Comparison of ENCODE assay signal across 8 mouse cellular contexts in the genomic region with DNA sequence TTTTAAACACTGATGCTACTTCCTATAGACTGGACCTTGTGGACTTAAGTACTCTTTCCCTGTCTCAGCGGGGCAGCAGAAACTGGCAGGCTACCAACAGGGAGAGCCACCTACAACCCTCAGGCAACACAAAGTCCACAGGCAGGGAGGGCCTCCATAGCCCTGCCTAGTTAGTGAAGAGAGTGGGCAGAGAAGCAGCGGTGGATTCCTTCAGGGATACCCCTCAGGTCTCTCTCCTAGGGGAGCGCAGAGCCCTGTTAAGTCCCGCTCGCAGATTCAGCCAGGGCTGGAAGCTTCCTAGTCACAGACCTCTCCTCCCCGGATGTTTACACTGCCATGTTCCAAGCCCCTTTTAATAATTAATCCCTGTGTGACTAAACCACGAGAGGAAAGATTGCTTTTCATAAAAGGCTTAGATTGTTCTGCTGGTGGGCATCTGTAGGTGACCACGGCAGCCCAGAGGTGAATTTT.
A peak's percentile ranks its signal among the peaks of the same experiment; 100 is the strongest.
DNase-seq lines count a peak whose midpoint lies in the region; ATAC-seq and TF ChIP-seq lines count a peak whose summit lies in the region.

No protein-coding gene starts in this region.

- H3K27ac ChIP-seq in liver, adult 2 months (replicated peaks; ENCODE audit: insufficient read depth, low read depth, low read length) = peak overlapping the region; percentile 83
- peak overlapping the region; percentile 45; the same call in 1 of the 2 replicates for H3K27ac ChIP-seq in forebrain, postnatal 0 days (ENCODE audit: low read depth, low read length)
- peak overlapping the region; percentile 85 for H3K27ac ChIP-seq in kidney, adult 2 months (ENCODE audit: insufficient read depth, low read depth, low read length)

- H3K36me3 ChIP-seq in liver, adult 2 months (ENCODE audit: control insufficient read depth, insufficient read depth, low read length) = no peaks in the 10 kb centered on the region
- no peaks in the 10 kb centered on the region for H3K36me3 ChIP-seq in forebrain, postnatal 0 days (ENCODE audit: insufficient read depth)
- H3K36me3 ChIP-seq in kidney, adult 2 months (ENCODE audit: control insufficient read depth, insufficient read depth, low read length) = no peaks in the 10 kb centered on the region

- DNase-seq in liver, adult 2 months (ENCODE audit: extremely low read depth, low read depth, low spot score) = peak; percentile 88
- DNase-seq in liver = no peak
- no peak for DNase-seq in forebrain, postnatal 0 days
- peak; percentile 89 for DNase-seq in kidney, adult 2 months
- DNase-seq in lung, postnatal 10 days = peak; percentile 62
- no peak for DNase-seq in spleen, postnatal 14 days (ENCODE audit: low spot score in 2 of 2)
- no peak for DNase-seq in testis, postnatal 14 days (ENCODE audit: low spot score)

- 0 out of 2 replicates have a peak, but pooled peaks have one; percentile 21 for TF ChIP-seq POLR2A in liver, adult 2 months (IDR thresholded peaks at IDR 0.05; ENCODE audit: extremely low read depth, insufficient read depth, low read length)
- no peak for TF ChIP-seq POLR2A in kidney, adult 2 months (IDR thresholded peaks at IDR 0.05; ENCODE audit: low read depth, low read length)

- H3K4me3 ChIP-seq in liver, adult 2 months (ENCODE audit: insufficient read depth, low read depth, low read length) = peak overlapping the region; percentile 45
- no peak overlapping the region for H3K4me3 ChIP-seq in forebrain, postnatal 0 days (ENCODE audit: low read depth, low read length)
- H3K4me3 ChIP-seq in kidney, adult 2 months (ENCODE audit: insufficient read depth, low read depth, low read length) = no peak overlapping the region

- TF ChIP-seq CTCF in liver, adult 2 months (IDR thresholded peaks at IDR 0.05; ENCODE audit: low read depth, low read length) = no peak
- no peak for TF ChIP-seq CTCF in forebrain, postnatal 0 days (IDR thresholded peaks at IDR 0.05; ENCODE audit: low read depth)
- no peak for TF ChIP-seq CTCF in kidney, adult 2 months (conservative IDR thresholded peaks at IDR 0.05; ENCODE audit: insufficient read depth, insufficient read length, low read depth, low read length)

- 10% methylated on average over 8 of the region's 8 CpGs for WGBS in liver, adult 2 months
- 31% methylated on average over 8 of the region's 8 CpGs for WGBS in forebrain, postnatal 0 days
- 22% methylated on average over 8 of the region's 8 CpGs for WGBS in kidney, adult 2 months

- peak overlapping the region; percentile 17 for H3K4me2 ChIP-seq in forebrain, postnatal 0 days (ENCODE audit: low read depth)

- peaks cover 8% of the 10 kb centered on the region; the same call in 1 of the 2 replicates for H3K79me2 ChIP-seq in liver, adult 2 months (ENCODE audit: control insufficient read depth, insufficient read depth, low read length)

- no peaks in the 10 kb centered on the region for H3K9me3 ChIP-seq in forebrain, postnatal 0 days (ENCODE audit: low read length)

- H3K9ac ChIP-seq in liver, adult 2 months (ENCODE audit: low read depth, low read length) = peak overlapping the region; percentile 65
- H3K9ac ChIP-seq in forebrain, postnatal 0 days = 0 out of 2 replicates have a peak overlapping the region, but pooled peaks have one; percentile 10

- H3K4me1 ChIP-seq in liver, adult 2 months (ENCODE audit: control insufficient read depth, insufficient read depth, low read length) = peaks cover 21% of the 10 kb centered on the region
- peaks cover 24% of the 10 kb centered on the region for H3K4me1 ChIP-seq in forebrain, postnatal 0 days (ENCODE audit: insufficient read depth)
- peaks cover 58% of the 10 kb centered on the region for H3K4me1 ChIP-seq in kidney, adult 2 months (ENCODE audit: control insufficient read depth, insufficient read depth, low read length)

- peak; percentile 17; the same call in 1 of the 2 replicates for ATAC-seq in forebrain, postnatal 0 days
- ATAC-seq in granulocyte monocyte progenitor cell, adult 5-6 weeks (replicated peaks; ENCODE audit: poor library complexity, severe bottlenecking) = no peak

- no peaks in the 10 kb centered on the region for H3K27me3 ChIP-seq in liver, adult 2 months (ENCODE audit: control insufficient read depth, insufficient read depth, low read length)
- no peaks in the 10 kb centered on the region for H3K27me3 ChIP-seq in forebrain, postnatal 0 days (ENCODE audit: insufficient read depth, low read length)
- H3K27me3 ChIP-seq in kidney, adult 2 months (replicated peaks; ENCODE audit: control insufficient read depth, insufficient read depth, low read length) = no peaks in the 10 kb centered on the region

Comparison
In these comparisons a context has a peak if more than half of its experiments do, and no peak if none do; other contexts are left out.
1. DNase-seq: peak in liver, adult 2 months (single experiment), kidney, adult 2 months (single experiment) and lung, postnatal 10 days (single experiment); none in liver (single experiment), forebrain, postnatal 0 days (single experiment), spleen, postnatal 14 days (0 of 2) and testis, postnatal 14 days (single experiment).
2. Peak in every context shown above with its lines, with median percentiles within 50 percentile points of each other: H3K27ac ChIP-seq.